Mouse (Mus musculus): Measurements from ENCODE around the gene Hcn1.

DNA sequence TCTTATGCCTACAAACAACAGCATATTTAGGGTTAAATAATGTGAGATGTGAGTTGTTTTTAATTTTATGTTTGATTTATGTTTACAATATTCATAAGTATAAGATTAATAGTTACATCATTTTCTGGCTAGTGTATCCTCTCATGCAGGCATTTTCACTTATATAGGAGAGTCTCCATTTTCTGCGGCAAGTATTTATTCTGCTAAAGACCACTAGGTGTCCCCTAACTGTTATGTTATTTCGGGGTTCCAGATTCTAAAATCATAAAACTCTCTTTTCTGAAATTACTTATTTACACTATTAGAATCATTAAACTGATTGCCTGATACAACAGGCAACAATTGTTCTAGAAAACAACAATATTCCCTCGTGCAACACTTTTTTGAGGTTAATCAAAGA lies 60.5 kb downstream of the Hcn1 start:
- TF ChIP-seq CTCF (IDR thresholded peaks at IDR 0.05; ENCODE audit: borderline replicate concordance, insufficient read depth, low read depth, low read length) (no peak), POLR2A (IDR thresholded peaks at IDR 0.05; ENCODE audit: borderline replicate concordance, insufficient read depth, low read length) (no peak)
